Mouse (Mus musculus) ES-Bruce4 (cell line): ENCODE measurements around the gene Serpinb13.

Source experiments
- CTCF ChIP-seq: IDR thresholded peaks from one replicate; pipeline ENCODE4 v1.8.1; 2011; ENCODE audit warnings: low read depth, low read length
- EP300 ChIP-seq: IDR thresholded peaks from 2 replicates; pipeline ENCODE4 v1.6.1; 2011; ENCODE audit warnings: low read depth, low read length; ENCODE audit not compliant: insufficient read depth
- POLR2A ChIP-seq: IDR thresholded peaks from one replicate; pipeline ENCODE4 v1.8.1; 2011; ENCODE audit warnings: low read length; ENCODE audit not compliant: insufficient read depth

GRCm38 (mm10) chr1:106933658-106934057 lies 47.1 kb upstream of the Serpinb13 start:
- no peak for TF ChIP-seq CTCF
- TF ChIP-seq POLR2A, result no peak
- no peak for TF ChIP-seq EP300
